Mouse (Mus musculus): Measurements from ENCODE around the gene Fam81b. TPM values are rescaled to one million over a fixed set of nuclear protein-coding genes. Genes with fewer than 3 reads are reported as not detected.

Fam81b gene
- total and polyA plus RNA-seq, 3 experiments = not detected

DNA sequence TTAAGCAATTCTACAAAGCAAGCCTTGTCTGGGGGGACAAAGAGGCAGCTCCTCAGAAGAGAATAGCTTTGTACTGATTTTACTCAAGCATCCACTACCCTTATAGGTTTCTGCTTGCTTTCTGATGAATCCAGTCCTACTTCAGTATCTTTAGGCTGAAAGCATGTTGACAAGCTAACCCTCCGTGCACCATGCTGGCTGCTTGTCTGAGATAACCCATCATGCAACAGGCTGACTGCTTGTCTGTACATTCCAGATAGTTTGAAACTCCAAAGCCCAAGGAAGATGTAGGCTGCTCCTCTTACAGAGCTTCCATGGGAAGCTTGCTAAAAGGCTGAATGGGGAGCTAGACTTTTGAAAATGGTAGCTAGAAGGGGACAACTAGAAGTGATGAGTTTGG lies 1.7 kb downstream of the Fam81b start:
- H3K36me3 ChIP-seq (replicated peaks in 1 of 2; ENCODE audit: control insufficient read depth in 1 of 2, insufficient read depth in 1 of 2, low read length in 1 of 2) = no peaks in the 10 kb centered on the region
- in situ Hi-C loops (cut with MboI; ENCODE audit: low pct_ligation_motif_present, low pct_unique_long_range_greater_than_20kb, low sequenced_read_pairs) (loop anchor here (10.0 to 25.0 kb wide), 2 partner anchors 88 to 384 kb away; no protein-coding TSS in a partner anchor), dilution Hi-C loops (cut with MboI; ENCODE audit: extremely low pct_ligation_motif_present, extremely low pct_unique_long_range_greater_than_20kb, low sequenced_read_pairs) (no loop called here)
- no peak for TF ChIP-seq TBP (conservative IDR thresholded peaks at IDR 0.05; ENCODE audit: low read depth, low read length)
- no peak for TF ChIP-seq ZMIZ1 (IDR thresholded peaks at IDR 0.05; ENCODE audit: low read depth, low read length)
- TF ChIP-seq NELFE (IDR thresholded peaks at IDR 0.05; ENCODE audit: low read depth, low read length) = no peak
- TF ChIP-seq ETS1 (conservative IDR thresholded peaks at IDR 0.05; ENCODE audit: low read depth, low read length) = no peak
- no peak overlapping the region for H3K9ac ChIP-seq (ENCODE audit: insufficient read depth, low read depth)
- H3K27ac ChIP-seq (ENCODE audit: insufficient read depth, low read depth) = no peak overlapping the region
- no peaks in the 10 kb centered on the region for H3K27me3 ChIP-seq (replicated peaks)
- H3K4me1 ChIP-seq (ENCODE audit: control insufficient read depth in 1 of 2, insufficient read depth in 2 of 2) = peaks cover 0 to 10% of the 10 kb centered on the region in 2 experiments; a peak in 3 of 4 replicates
- H3K79me2 ChIP-seq (replicated peaks; ENCODE audit: control insufficient read depth, extremely low read depth, insufficient read depth, poor library complexity, severe bottlenecking) = no peaks in the 10 kb centered on the region
- no peaks in the 10 kb centered on the region for H3K9me3 ChIP-seq (replicated peaks; ENCODE audit: low read length)
- DNase-seq (ENCODE audit: extremely low read depth) = no peak
- H3K4me2 ChIP-seq (ENCODE audit: insufficient read depth, low read depth, poor library complexity, severe bottlenecking) = no peak overlapping the region
- no peak overlapping the region for H3K4me3 ChIP-seq (replicated peaks in 1 of 3; ENCODE audit: low read depth in 2 of 3, low read length in 2 of 3, poor library complexity in 1 of 3)

GRCm38 (mm10) chr13:76302056-76302455 lies 2.8 kb downstream of the Fam81b start:
- no peak overlapping the region for H3K9ac ChIP-seq (ENCODE audit: insufficient read depth, low read depth)
- H3K4me3 ChIP-seq (replicated peaks in 1 of 3; ENCODE audit: low read depth in 2 of 3, low read length in 2 of 3, poor library complexity in 1 of 3) = no peak overlapping the region
- H3K36me3 ChIP-seq (replicated peaks in 1 of 2; ENCODE audit: control insufficient read depth in 1 of 2, insufficient read depth in 1 of 2, low read length in 1 of 2) = no peaks in the 10 kb centered on the region
- no peak overlapping the region for H3K27ac ChIP-seq (ENCODE audit: insufficient read depth, low read depth)
- H3K4me1 ChIP-seq (ENCODE audit: control insufficient read depth in 1 of 2, insufficient read depth in 2 of 2) = peaks cover 0 to 10% of the 10 kb centered on the region in 2 experiments; a peak in 3 of 4 replicates
- peaks cover 4% of the 10 kb centered on the region for H3K9me3 ChIP-seq (replicated peaks; ENCODE audit: low read length)
- DNase-seq (ENCODE audit: extremely low read depth) = no peak
- TF ChIP-seq EP300 (IDR thresholded peaks at IDR 0.05; ENCODE audit: low read length) = no peak
- no peak for TF ChIP-seq CHD1 (IDR thresholded peaks at IDR 0.05; ENCODE audit: low read depth, low read length)
- TF ChIP-seq E2F4 (IDR thresholded peaks at IDR 0.05; ENCODE audit: insufficient replicate concordance, low read depth, low read length) = no peak
- no peak for TF ChIP-seq PAX5 (IDR thresholded peaks at IDR 0.05; ENCODE audit: low read length)
- TF ChIP-seq UBTF (IDR thresholded peaks at IDR 0.05; ENCODE audit: low read depth, low read length) = no peak
- TF ChIP-seq SMC3 (IDR thresholded peaks at IDR 0.05; ENCODE audit: low read depth, low read length) = no peak
- no peak for TF ChIP-seq JUN (IDR thresholded peaks at IDR 0.05; ENCODE audit: insufficient read depth, low read depth, low read length)
- no peak for TF ChIP-seq CTCF (conservative IDR thresholded peaks at IDR 0.05 in 1 of 2, IDR thresholded peaks at IDR 0.05 in 1 of 2; ENCODE audit: low read depth in 2 of 2, low read length in 2 of 2)
- no peak for TF ChIP-seq SIN3A (IDR thresholded peaks at IDR 0.05; ENCODE audit: low read length)
- no peaks in the 10 kb centered on the region for H3K27me3 ChIP-seq (replicated peaks)
- dilution Hi-C loops (cut with MboI; ENCODE audit: extremely low pct_ligation_motif_present, extremely low pct_unique_long_range_greater_than_20kb, low sequenced_read_pairs) (no loop called here), in situ Hi-C loops (cut with MboI; ENCODE audit: low pct_ligation_motif_present, low pct_unique_long_range_greater_than_20kb, low sequenced_read_pairs) (loop anchor here (10.0 to 25.0 kb wide), 2 partner anchors 87 to 385 kb away; no protein-coding TSS in a partner anchor)
- no peak overlapping the region for H3K4me2 ChIP-seq (ENCODE audit: insufficient read depth, low read depth, poor library complexity, severe bottlenecking)
- no peaks in the 10 kb centered on the region for H3K79me2 ChIP-seq (replicated peaks; ENCODE audit: control insufficient read depth, extremely low read depth, insufficient read depth, poor library complexity, severe bottlenecking)

DNA sequence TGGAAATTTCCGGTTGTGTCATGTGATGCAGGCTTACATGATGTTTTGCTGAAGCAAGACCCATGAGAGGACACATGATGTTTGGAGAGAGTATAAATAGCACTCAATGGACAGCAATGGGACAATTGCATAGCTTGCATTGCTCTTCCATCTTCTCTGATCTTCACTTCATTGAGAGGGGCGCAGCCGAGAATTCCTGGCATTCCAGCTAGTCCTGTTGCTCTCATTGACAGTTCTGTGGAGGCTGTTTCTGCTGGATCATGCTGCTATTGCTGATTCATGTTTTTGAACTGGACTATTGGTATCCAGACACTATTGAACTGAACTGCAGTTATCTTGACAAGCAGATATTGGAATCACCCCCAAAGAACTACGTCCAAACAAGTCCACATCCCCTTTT lies 12.8 kb downstream of the Fam81b start:
- dilution Hi-C loops (cut with MboI; ENCODE audit: extremely low pct_ligation_motif_present, extremely low pct_unique_long_range_greater_than_20kb, low sequenced_read_pairs) (no loop called here), in situ Hi-C loops (cut with MboI; ENCODE audit: low pct_ligation_motif_present, low pct_unique_long_range_greater_than_20kb, low sequenced_read_pairs) (no loop called here)
- no peak for TF ChIP-seq UBTF (IDR thresholded peaks at IDR 0.05; ENCODE audit: low read depth, low read length)
- TF ChIP-seq GABPA (IDR thresholded peaks at IDR 0.05; ENCODE audit: insufficient replicate concordance, low read depth, low read length) = no peak
- TF ChIP-seq ZKSCAN1 (IDR thresholded peaks at IDR 0.05; ENCODE audit: borderline replicate concordance, low read depth, low read length) = no peak
- no peak for TF ChIP-seq NELFE (IDR thresholded peaks at IDR 0.05; ENCODE audit: low read depth, low read length)
- TF ChIP-seq CTCF (conservative IDR thresholded peaks at IDR 0.05 in 1 of 2, IDR thresholded peaks at IDR 0.05 in 1 of 2; ENCODE audit: low read depth in 2 of 2, low read length in 2 of 2) = no peak
- no peak for TF ChIP-seq ZNF384 (IDR thresholded peaks at IDR 0.05; ENCODE audit: low read depth, low read length)
- TF ChIP-seq BHLHE40 (IDR thresholded peaks at IDR 0.05; ENCODE audit: low read depth, low read length) = no peak
- TF ChIP-seq POLR2A (IDR thresholded peaks at IDR 0.05; ENCODE audit: low read depth, low read length) = no peak
- TF ChIP-seq SMC3 (IDR thresholded peaks at IDR 0.05; ENCODE audit: low read depth, low read length) = no peak
- TF ChIP-seq HCFC1 (IDR thresholded peaks at IDR 0.05; ENCODE audit: low read depth, low read length) = no peak
- no peak overlapping the region for H3K9ac ChIP-seq (ENCODE audit: insufficient read depth, low read depth)
- no peaks in the 10 kb centered on the region for H3K27me3 ChIP-seq (replicated peaks)
- H3K4me3 ChIP-seq (replicated peaks in 1 of 3; ENCODE audit: low read depth in 2 of 3, low read length in 2 of 3, poor library complexity in 1 of 3) = no peak overlapping the region
- DNase-seq (ENCODE audit: extremely low read depth) = no peak
- H3K27ac ChIP-seq (ENCODE audit: insufficient read depth, low read depth) = no peak overlapping the region
- peaks cover 4% of the 10 kb centered on the region for H3K9me3 ChIP-seq (replicated peaks; ENCODE audit: low read length)
- H3K4me2 ChIP-seq (ENCODE audit: insufficient read depth, low read depth, poor library complexity, severe bottlenecking) = no peak overlapping the region
- no peaks in the 10 kb centered on the region for H3K79me2 ChIP-seq (replicated peaks; ENCODE audit: control insufficient read depth, extremely low read depth, insufficient read depth, poor library complexity, severe bottlenecking)
- H3K36me3 ChIP-seq (replicated peaks in 1 of 2; ENCODE audit: control insufficient read depth in 1 of 2, insufficient read depth in 1 of 2, low read length in 1 of 2) = no peaks in the 10 kb centered on the region
- peaks cover 0 to 17% of the 10 kb centered on the region in 2 experiments; a peak in 2 of 4 replicates for H3K4me1 ChIP-seq (ENCODE audit: control insufficient read depth in 1 of 2, insufficient read depth in 2 of 2)

All from CH12.LX (cell line).